Mouse (Mus musculus) heart, postnatal 4 days (tissue): Measurements from ENCODE around the gene Rbbp4. TPM values are rescaled to one million over a fixed set of nuclear protein-coding genes. Genes with fewer than 3 reads are reported as not detected.
A peak's percentile ranks its signal among the peaks of the same experiment; 100 is the strongest.

Experiments used
- DNase-seq: peaks from one replicate; pipeline ENCODE4 v3.0.0; 2021
- total RNA-seq, 2 experiments: library from RNA; stranded (reverse); gene quantifications; 2 replicates each; pipeline ENCODE4 v1.2.3; 2021

Gene Rbbp4
- total RNA-seq, 2 experiments from 2014 or later = 195 to 199 TPM

DNA sequence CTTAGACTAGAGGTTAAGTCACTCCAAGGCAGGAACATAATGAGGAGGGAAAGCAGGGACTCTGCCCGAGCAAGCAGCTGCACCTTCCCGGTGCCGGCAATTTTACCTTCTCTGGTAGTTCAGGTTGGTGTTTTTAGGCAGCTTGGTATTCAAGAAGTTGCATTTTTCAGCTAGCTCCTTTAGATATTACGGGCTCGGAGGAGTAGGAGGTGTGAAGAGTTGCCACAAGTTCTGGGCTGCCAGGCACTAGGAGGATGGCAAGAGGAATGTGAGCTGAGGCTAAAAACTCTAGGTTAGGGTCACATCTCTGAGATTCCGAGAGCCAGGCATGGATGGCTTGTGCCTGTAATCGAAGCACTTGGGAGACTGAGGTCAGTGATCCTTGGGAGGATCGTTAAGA, 45.5 kb downstream of the Rbbp4 start:
- no peak for DNase-seq

DNA sequence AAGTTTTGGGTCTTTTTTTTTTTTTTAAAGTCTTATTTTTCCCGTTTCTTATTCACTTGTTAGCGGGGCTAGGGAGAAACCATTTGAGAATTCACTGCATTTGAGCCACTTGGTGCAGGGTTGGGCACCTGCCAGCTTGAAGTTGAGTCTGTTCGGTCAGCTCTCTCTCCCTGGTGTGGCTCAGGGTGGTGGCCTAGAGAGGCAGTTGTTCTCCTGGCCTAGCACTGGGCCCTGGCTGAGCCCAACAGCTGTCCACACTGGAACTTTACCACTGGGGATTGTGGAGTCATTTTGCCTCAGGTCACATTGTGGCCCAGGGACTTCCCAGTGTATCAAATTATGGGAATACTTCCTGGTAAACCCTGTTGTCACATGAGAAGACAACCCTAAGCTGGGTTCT, 47.1 kb downstream of the Rbbp4 start:
- peak; percentile 56 for DNase-seq

DNA sequence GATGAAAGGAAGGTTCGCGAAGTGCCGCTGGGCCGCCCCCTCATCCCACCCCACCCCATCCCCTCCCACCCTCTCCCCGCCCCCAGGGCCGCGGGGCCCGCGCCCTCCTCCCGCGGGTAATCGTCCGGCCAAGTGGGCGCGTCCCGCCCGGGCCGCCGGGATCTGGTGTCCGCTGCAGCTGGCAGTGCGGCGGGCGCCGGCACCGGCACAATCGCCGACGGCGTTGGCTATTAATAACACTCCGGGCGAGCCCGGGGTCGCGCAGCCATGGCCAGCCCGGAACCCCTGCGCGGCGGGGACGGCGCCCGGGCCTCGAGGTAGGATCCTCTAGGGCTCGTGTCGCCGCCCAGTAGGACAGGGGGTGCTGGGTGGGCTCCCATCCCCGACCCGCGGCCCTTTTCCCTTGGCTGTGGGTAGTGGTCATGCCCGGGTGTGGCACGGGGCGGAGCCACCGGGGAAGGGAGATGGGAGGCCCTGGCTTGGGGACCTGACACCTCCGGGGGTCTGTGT, 47.6 kb downstream of the Rbbp4 start, which contains the start of gene Sync:
Gene Sync, plus strand, starts transcription at position 146 of the 510 bp plus-strand sequence.
- DNase-seq = peak; percentile 68

DNA sequence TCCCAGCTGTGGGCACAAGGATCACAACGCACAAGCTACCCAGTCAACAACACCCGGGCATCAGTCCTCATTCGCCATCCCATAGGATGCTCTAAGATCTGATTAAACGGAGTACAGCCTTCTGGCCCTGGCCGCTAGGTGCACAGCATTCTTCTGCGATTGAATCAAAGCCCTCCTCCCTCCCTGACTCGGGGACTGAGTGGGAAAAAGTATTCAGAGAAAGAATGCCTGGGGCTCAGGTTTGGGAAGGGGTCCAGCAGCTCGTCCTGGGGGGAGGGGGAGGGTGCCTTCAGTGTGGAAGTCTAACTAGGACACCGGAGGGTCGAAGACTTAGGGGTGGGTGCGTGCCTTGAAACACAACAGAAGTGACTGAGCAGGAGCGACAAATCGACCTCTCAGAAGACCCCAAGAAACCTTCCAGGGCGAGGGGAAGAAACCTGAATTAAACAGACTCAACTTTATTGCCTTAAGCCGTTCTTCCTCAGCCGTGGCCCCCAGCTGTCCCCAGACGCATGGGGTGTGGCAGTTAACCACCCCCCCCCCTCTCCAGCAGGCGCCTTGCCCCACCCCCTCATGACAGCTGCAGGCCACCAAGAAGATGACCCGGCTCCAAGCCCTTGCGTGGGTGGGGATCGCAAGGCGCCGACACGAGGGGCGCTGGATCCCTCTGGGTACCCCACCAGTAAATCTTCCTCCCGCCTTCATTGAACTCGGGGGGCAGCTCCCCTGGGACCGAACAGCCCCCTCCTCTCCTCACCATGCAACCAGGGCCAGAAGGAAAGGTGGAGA, 48.3 kb downstream of the Rbbp4 start:
- peak; percentile 42 for DNase-seq

DNA sequence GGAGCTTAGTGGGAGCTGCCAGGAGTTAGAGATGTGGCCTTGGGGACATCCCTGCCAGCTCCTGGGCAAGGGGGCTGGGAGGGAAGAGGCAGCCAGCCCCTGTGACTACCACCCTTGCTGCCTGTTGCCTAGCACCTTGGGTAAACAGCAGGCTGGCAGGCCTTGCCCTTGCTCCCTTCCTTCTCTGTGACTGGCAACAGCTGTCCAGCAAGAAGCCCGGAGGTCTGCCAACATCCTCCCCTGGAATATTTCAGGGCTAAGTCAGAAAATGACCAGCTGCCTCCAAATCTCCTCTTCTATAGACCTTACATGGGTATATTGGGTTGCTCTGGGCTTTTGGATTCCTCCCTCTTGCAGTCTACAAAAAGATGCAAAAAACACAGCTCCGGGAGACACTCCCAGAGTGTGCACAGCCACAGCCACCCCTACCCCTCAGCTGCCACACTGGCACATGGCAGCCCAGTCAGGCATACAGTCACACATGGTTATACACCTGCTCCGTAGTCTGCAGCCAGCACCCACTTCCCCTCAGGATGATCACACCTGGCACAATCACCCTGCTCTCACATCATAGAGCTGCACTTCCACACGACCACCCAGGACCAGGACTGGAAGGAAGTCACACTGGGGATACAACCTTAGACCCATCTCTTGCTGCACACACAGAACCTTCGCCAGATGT, 49.0 kb downstream of the Rbbp4 start:
- DNase-seq = peak; percentile 44

DNA sequence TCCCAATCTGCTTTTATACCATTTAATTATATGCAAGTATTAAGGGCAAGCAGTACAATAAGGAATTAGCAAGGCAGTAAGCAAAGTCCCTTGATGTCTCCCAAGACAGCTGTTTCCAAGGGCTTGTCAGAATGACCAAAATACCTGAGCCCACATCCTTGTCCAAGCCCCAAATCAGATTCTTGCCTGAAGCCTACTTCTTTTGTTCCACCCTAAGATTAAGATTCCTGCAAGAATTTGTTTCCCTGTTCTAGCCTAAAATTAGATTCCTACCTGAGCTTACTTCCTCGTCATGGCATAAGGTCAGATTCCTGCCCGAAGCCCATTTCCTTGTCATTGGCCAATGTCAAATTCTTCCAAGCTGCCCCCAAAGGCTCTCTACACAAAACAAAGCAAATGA, 50.5 kb downstream of the Rbbp4 start:
- DNase-seq = no peak

DNA sequence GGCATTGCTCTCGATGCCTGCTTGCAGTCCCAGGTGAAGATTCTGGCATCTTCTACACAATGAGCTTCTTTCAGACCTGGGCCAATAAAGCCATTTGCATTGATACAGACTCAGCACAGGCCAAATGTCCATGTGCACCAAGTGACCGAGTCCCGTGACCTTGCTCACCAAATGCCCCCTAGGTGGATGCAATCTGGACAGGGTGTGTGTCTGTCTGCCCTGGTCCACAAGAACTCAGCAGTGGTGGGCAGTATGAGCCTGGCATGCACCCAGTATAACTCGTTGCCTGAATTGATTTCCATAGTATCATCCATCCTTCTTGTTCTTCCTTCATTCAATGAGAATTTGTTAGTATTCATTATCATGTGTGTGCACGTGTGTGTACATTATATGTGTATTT, 51.9 kb downstream of the Rbbp4 start:
- DNase-seq = no peak

DNA sequence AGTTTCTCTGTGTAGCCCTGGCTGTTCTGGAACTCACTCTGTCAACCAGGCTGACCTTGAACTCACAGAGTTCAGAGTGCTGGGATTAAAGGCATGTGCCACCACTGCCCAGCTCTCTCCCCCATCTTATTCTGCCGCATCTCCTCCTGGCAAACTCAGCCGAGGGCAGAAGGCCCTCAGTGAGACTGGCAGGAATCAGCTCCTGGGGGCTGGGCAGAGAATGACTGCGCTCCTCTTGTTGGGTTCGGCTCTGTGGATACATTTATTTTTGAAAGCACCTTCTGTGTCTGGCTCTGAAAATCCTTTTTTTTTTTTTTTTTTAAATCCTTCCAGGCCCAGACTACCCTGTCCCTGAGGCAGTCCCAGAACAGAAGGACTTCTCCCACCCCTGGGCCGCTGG, 52.4 kb downstream of the Rbbp4 start:
- DNase-seq = no peak

DNA sequence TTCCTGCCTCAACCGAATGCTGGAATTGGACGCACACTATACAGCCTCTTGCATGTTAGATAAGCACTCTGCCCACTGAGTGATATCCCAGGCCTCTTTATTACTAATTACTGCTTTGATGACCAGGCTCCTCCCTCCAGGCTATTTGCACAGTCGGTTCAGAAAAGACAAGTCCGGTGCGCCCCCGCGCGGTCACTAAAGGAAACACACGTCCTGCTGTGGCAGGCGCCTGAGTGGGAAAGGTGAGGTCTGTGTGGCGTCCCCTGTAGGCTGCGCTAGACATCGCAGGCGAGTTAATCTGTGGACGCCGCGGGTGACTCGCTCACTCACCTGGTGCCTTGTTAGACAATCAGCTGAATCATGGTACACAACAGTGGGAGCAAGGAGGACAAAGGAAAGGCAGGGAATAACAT, 58.7 kb downstream of the Rbbp4 start:
- peak; percentile 98 for DNase-seq

DNA sequence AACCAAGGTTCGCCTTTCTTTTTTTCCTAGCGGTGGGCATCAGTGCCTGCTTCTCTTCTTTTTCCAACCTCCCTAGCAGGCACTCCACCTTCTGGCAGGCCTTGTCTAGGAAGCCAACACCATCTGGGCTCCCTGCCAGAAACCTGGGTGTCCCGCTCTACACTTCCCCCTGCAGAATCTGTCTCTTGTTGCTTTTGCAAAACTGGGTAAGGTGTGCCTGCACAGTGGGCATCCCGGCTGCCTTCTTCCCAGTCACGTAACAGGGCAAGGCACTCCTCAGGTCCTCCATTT, 62.5 kb downstream of the Rbbp4 start:
- peak; percentile 77 for DNase-seq

DNA sequence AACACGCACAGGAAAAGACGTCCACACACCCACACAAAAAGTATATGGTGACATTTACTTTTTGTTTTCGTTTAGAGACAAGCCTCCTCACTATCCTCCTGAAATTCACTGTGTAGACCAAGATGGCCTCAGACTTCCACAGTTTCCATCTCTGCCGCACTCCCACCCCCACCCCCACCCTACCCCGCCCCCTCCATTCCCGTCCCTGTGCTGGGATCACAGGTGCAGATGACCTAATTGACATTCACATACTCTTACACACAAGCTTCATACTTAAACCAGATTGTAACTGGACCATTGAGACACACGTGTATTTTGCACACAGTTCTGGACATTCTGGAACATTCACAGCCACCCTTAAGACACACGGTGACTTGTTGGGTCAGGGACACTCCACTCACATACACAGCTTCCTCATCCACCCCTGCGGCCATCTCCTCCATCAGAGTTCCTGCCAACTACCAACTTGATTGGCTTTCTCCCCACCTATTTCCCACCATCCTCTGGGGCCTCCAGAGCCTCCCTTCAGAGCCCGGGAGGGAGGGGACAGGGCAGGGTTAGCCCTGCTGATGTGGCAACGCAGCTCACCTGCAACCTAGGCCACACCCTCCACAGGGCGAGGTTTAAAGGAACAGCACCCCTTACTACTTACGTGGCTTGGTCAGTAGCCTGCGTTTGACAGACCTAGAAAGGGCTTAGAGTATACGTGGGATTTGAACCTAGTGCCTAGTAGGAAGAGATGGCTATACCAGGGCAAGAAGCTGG, 63.0 kb downstream of the Rbbp4 start:
- no peak for DNase-seq

DNA sequence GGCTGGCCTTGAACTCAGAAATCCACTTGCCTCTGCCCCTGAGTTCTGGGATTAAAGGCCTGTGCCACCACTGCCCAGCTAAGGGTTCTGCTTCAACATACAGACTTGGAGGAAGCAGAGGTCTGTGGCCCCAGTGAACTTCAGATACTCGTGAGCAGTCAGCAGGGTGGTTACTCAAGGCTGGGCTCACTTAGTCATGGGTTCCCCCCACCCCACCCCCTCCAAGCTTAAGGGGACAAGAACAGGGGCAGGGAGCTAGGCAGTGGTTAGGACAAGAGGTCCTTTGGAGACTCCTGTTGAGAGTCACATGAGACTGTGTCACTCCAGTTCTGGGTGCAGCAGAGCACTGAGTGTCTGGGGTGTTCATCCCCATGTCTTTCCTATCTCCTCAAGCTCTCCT, 66.5 kb downstream of the Rbbp4 start:
- no peak for DNase-seq

DNA sequence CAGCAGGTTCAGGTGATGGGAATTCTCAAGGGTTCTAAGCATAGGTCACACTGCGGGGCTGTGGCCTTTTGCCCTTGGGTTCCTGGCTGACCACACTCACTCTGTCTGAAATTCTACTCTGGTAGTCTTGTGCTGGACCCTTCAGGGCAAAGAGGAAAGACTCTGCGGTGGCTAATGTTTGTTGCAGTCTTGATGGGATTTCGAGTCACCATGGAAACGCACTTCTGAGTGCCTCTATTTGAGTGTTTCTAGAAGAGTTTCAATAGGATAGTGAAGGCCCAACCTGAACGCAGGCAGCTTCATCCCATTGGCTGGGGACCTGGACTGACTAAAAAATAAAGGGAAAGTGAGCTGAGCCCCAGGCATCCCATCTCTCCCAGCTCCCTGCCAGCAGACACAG, 68.3 kb downstream of the Rbbp4 start:
- DNase-seq = no peak

DNA sequence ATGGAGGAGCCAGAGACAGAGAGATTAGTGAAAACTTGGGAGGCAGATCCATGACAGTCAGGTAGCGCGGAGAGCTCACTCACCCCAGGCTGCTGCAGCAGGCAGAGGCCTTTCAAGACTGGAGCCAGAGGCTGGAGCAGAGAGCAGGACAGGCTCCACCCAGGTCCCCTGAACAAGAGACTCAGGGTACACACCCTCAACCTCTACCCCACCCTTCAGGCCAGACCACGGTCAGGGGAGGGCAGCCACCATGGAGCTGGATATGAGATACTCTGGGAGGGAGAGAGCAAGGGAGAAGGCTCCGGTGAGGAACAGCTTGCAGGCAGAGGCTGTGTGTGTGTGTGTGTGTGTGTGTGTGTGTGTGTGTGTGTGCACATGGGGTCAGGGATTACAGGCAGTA, 69.0 kb downstream of the Rbbp4 start:
- no peak for DNase-seq

DNA sequence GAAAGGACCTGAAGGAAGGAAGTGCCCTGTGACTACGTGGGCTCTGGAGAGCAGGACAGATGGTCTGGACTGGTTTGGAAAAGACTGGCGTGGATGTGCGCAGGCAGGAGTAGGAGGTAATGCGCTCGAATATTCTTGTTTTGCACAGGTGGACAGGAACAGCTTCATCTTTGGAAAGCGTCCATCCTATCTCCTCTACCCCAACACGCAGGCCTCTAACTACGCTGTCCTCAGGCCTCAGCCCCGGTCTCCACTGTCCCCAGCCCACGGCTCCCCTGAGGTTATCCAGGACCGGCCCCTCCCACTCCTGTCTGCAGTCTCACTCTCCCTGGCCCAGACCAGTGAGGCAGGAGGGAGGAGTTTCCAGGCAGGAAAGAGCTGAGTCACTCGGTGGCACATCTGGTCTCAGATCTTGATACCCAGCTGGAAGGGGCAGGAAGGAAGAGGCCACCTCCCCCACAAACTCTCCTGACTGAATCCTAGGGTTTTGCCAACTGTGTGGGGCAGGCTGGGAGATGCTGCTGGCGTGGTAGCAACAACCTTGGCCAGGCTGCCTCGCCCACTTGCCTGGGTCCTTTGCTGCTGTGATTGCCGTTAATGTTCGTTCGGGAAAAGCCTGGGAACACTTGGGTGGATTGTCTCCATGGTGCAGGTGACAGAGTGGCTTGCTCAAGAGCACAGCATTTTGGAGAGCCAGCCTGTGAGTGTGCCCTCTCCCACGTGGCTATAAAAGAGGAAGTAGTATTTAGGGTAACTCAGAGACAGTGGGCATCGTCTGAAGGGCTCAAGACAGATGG, 71.7 kb downstream of the Rbbp4 start:
- peak; percentile 69 for DNase-seq

DNA sequence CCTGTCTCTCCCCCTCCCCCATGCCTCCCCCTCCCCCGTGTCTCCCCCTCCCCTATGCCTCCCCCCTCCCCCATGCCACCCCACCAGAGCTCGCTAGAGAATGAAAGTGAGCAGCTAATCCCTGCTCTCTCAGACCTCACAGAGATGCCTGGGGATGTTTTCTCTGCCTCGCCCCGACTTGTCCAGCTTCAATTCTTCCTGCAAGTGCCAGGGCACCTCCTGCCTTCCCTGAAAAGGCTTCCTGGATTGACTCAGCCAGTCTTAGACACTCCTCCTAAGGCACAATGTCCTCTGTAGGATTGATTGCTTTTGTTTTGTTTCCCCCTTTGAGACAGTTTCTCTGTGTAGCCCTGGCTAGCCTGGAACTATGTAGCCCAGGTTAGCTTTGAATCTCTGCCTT, 74.0 kb downstream of the Rbbp4 start, which contains the start of gene C77080:
Gene C77080, minus strand, starts transcription at position 209 of the 400 bp plus-strand sequence.
- no peak for DNase-seq

DNA sequence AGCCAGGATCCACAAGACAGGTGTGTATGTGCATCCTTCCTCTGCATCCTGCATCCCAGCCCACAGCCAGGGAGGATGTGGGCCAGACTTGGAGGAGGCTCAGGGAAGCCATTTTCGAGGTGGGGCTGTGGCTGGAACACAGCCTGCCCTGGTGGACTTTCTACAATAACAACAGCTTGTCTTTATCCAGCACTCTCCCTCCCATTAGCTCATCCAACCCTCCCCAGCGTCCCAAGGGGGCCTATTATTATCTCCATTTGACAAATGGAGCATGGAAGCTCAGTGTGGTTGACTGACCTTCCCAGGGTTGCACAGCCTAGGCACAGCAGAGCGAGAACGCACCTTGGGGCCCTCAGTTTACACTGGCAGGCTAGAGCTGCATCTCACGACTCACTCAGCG, 74.5 kb downstream of the Rbbp4 start:
- DNase-seq = peak; percentile 68

DNA sequence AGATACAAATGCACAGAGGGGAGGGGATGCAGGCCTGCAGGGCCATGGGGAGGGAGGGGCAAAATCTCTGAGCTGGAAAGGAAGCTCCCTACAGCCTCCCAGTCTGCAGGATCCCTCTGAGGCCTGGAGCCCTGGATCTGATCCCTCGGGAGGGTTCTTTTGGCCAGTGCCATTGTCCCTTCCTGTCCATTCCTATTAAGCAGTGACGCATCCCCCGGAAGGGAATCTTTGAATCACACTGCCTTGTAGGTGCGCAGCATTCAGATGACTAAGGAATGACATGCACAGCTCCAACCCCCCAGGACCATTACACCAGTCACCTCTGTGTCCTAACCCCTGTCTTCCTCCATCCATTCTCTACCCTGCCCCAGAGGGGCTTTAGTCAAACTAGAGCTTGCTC, 76.1 kb downstream of the Rbbp4 start:
- DNase-seq = peak; percentile 56
